Mouse (Mus musculus) right cerebral cortex, postnatal 25 days (tissue): ENCODE data around the gene Tusc2.

Experiments used
- DNase-seq: peaks from one replicate; pipeline ENCODE4 v3.0.0; 2022

Gene Tusc2

GRCm38 (mm10) chr9:107563029-107563581 is at the start of gene Tusc2:
Gene Tusc2 (plus strand): TSS chr9:107563255.
- DNase-seq, result peak; percentile 96

DNA sequence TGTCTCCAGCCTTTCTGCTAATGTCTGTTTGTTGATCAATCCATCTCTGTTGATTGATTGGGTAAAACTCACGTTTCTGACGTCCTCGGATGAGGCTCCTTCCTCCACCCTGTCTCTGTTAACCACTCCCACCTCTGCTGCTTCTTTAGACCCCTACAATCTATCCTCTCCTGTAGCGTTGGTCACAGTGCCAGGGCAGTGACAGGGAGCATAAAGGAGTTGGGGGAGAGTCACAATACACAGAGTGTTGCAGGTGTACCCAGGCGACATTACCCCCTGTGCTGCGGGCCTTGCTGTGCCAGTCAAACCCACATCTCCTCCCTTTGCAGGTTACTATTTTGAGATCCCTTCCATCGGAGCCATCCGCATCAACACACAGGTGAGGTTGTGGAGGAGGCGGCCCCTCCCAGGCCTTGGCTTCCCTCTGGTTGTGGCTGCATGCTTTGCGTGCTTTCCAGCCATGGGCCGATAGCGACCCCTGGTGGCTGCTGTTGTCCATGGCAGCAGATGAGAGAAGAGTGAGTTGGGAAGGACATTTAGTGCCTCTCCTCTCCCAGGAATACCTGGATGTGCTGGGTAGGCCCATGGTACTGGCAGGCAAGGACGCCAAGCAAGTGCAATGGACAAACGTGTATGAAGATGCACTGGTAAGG is 48.6 kb upstream of the Tusc2 start:
- peak; percentile 84 for DNase-seq

GRCm38 (mm10) chr9:107520331-107520730 is 42.7 kb upstream of the Tusc2 start:
- DNase-seq, result no peak

- DNase-seq, result no peak
Observed at GRCm38 (mm10) chr9:107521190-107521589, 41.9 kb upstream of the Tusc2 start.

GRCm38 (mm10) chr9:107521711-107522399 is 41.2 kb upstream of the Tusc2 start:
- no peak for DNase-seq

GRCm38 (mm10) chr9:107522400-107522711 is 40.7 kb upstream of the Tusc2 start:
- no peak for DNase-seq

DNA sequence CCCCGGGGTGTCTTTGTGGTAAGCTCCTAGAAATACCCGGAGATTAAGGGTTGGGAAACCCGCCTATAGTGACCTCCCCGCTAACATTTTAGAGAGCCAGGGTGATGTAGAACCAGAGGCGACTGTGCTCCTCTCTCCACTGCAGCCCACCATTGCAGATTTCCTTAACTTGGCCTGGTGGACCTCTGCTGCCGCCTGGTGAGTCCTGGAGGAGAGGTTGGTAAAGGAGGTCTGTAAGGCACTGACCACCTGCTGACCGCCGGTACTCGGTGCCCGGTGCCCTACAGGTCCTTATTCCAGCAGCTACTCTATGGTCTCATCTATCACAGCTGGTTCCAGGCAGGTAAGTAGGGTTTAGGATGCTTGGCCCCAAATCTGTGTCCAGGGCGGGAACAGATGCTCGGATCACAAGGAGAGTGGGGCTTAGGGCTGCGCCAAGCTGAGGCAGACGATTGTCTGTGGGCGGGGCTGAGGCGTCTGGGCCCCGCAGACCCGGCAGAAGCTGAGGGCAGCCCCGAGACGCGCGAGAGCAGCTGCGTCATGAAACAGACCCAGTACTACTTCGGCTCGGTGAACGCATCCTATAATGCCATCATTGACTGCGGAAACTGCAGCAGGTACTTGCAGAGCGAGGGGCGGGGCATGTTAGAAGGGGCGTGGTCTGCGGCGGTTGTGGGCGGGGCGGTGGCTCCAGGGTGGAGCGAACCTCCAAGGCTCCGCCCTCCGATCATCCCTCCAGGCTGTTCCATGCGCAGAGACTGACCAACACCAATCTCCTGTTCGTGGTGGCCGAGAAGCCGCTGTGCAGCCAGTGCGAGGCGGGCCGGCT is 36.6 kb upstream of the Tusc2 start:
- peak; percentile 69 for DNase-seq

GRCm38 (mm10) chr9:107533791-107534407 is 29.2 kb upstream of the Tusc2 start, which contains the start of gene Tmem115:
Gene Tmem115 (plus strand): TSS chr9:107533945.
- peak; percentile 94 for DNase-seq

DNA sequence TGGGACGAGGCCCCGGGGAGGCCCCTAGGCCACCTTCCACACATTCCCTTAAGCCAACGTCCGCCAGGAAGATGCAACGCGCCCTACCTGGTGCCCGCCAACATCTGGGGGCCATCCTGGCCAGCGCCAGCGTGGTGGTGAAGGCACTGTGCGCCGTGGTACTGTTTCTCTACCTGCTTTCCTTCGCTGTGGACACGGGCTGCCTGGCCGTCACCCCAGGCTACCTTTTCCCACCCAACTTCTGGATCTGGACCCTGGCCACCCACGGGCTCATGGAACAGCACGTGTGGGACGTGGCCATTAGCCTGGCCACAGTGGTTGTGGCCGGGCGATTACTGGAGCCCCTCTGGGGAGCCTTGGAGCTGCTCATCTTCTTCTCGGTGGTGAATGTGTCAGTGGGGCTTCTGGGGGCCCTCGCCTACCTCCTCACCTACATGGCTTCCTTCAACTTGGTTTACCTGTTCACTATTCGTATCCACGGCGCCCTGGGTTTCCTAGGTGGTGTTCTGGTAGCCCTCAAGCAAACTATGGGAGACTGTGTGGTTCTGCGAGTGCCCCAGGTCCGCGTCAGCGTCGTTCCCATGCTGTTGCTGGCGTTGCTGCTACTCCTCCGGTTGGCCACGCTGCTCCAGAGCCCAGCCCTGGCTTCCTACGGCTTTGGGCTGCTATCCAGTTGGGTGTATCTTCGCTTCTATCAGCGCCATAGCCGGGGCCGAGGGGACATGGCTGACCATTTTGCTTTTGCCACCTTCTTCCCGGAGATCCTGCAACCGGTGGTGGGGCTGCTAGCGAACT is 28.4 kb upstream of the Tusc2 start:
- DNase-seq, result no peak

DNA sequence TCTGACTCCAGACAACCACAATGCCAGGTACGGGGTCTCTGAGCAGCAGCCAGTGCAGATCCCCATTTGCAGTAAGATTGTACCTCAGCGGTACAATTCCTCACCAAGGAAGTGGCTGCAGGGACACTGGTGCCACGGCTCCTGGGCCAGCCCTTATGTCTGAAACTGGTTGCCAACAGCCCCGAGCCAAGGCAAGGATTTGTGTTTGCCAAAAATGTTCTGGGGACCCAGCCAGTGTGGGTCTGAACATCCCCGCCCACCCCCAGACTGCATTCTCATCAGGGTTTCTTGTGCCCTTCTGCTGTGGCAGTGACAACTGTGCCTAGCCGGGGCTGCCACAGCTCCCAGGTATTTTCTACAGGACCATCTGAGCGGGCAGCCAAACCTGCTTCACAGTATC is 24.8 kb upstream of the Tusc2 start:
- DNase-seq, result no peak

DNA sequence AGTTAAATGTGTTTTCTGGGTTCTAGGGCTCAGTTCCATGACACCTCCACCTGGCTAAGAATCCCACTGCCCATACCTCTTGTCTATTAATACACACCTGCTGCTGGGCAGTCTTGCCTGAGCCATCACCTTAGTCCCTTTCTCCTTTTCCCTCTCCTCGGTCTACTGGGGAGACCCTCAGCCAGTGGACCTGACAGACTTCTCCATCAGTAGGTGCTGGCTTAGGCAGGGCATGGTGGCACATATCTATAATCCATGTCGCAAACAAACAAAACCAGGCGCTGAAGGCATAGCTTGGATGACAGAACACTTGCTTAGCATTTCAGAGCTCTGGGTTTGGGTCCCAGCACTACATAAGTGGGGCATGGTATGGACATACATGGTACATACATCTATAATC is 24.3 kb upstream of the Tusc2 start:
- no peak for DNase-seq

GRCm38 (mm10) chr9:107539940-107540339 is 23.1 kb upstream of the Tusc2 start:
- no peak for DNase-seq

DNA sequence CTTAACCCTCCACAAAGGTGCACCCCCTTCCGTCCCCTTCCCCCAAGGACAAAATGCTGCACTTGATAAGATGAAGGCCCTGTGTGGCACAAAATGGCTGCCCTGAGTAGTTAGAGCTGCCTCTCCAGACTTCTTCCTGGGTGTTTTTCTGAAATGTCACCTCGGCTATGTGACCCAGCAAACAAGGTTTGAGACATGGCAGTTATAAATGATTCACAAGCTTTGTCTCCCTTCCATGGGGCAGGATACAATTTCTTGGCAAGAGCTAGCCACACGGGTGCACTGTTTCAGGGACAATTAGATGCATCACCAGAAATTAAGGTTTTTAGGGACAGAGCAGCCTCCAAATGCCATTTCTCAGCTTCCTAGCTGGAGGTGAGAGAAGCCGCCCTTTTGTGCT is 22.6 kb upstream of the Tusc2 start:
- DNase-seq, result no peak

DNA sequence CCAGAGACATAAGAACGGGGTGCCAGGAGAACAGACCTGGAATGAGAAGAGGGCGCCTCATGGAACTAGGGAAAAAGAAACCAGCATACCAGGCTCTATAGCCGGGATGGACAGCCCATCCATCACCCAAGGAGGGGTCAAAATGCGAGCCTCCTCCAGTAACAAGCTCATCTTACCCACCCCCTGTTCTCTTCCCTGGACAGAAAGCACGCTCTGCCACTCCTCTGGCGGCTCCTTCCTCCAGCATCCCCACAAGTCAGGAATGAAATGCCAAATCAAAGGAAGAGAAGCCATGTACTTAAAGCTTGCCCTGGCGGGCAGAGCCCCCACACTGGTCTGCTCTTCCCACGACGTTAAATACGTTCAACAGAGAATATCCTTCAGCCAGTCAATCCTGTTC is 22.1 kb upstream of the Tusc2 start:
- DNase-seq, result no peak

DNA sequence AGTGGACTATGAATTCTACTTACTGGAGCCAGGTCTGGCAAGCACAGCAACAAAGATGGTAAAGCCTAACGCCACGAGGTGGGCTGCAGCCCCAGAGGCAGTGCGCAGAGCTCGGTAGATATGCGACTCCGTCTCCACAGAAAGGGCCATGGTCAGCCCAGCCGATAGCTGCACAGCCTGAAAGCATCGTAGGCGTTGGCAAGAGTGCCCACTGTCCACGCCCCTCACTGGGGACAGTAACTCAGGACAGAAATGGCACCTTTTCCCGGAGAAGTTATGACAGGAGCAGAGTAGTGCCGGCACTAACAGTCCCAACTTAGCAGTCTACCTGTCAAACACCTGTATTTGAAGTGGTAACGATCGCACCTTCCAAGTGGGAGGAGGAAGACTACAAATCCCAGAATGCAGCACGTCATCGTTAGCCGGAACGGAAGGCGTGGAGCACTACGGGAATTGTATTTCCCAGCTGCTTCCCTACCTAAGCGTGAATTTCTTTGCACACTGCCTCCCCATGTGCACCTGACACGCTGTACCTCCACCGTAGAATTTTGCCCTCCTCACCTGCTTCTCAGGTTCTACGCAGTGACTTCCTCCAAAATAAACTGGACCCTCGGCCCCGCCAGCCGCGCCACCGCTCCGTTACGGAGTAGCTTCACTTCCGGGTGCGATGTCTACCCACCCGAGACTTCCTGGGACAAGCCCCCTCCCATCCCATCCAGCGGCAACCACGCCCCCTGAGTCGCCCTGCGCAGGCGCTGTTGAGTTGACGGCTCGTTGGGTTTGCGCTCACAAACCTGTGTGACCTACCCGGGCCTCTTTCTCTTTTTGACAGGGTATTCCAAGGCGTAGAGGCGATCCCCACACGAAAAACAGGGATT is 21.3 kb upstream of the Tusc2 start, which contains the start of the genes Cyb561d2 and Nprl2:
TSS of gene Cyb561d2 (minus strand) at position 720 of the 878 bp plus-strand sequence.
TSS of gene Nprl2 (plus strand) at position 753 of the 878 bp plus-strand sequence.
- peak; percentile 96 for DNase-seq

DNA sequence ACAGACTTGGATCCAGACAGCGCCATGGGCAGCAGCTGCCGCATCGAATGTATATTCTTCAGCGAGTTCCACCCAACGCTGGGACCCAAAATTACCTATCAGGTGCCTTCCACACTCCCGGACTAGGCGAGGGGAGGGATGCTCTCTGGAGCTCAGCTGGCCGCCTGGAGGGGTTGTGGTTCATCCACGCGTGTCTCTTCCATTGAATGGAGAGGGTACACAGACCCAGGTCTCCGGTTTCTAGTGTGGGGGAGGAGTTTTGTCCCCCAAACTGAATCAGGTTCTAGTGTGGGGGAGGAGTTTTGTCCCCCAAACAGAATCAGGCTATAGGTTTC is 20.7 kb upstream of the Tusc2 start:
- DNase-seq, result no peak

DNA sequence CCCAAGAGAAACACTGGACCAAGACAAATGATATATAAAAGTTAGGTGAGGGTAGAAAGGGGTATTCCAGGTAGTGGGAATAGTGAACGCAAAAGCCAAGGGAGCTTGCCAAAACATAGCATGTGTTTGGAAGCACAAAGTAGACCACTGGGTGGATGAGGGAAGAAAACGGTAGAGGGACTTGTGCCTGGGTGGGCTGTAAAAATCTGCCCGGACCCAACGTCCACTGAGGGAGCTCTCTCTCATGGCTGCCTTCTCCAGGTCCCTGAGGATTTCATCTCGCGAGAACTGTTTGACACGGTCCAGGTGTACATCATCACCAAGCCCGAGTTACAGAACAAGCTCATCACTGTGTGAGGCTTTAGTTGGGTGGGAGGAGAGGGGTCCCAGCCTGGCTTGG is 20.3 kb upstream of the Tusc2 start:
- no peak for DNase-seq

DNA sequence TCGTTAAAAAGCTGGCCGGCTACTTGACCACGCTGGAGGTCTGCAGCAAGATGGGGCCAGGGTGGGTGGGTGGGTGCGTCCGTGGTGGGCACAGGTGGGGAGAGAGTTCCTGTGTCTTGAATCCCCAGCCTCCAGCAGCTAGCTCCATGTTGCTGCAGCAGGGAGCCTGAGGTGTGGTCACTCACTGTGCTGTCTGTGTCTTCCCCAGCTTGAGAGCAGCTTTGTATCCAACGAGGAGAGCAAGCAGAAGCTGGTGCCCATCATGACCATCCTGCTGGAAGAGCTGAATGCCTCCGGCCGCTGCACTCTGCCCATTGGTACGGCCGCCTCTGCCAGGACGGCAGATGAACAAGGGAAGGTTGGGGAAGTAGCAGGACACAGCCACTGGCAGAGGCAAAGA is 19.8 kb upstream of the Tusc2 start:
- DNase-seq, result no peak

DNA sequence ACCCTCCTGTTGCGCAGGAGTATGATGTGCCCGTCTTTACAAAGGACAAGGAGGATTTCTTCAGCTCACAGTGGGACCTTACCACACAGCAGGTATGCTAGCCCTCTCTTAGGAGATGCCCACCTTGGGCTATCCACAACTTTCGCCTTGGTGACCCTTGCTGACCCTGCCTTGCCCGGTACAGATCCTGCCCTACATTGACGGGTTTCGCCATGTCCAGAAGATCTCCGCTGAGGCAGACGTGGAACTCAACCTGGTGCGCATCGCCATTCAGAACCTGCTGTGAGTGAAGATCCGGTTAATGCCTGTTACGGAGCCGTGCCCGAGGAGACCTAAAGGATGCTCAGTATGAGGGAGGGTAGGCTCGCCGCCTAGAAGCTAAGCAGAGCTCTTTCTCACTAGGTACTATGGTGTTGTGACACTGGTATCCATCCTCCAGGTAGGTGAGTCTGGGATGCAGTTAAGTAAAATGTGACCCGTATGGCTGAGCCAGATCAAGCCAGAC is 18.8 kb upstream of the Tusc2 start:
- DNase-seq, result no peak

- DNase-seq, result no peak
Observed at GRCm38 (mm10) chr9:107544729-107545128, 18.3 kb upstream of the Tusc2 start.

DNA sequence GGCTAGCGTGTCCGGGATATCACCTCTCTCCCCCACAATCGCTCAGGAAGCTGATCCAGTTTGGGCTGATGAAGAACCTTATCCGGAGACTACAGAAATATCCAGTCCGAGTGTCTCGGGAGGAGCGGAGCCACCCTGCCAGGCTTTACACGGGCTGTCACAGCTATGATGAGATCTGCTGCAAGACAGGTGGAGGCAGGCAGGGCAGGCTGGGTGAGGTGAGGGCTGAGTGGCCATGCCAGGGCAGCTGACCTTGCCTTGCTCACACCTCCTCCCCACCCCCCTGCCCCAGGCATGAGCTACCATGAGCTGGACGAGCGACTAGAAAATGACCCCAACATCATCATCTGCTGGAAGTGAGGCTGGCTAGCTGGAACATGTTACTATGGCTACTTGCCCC is 17.9 kb upstream of the Tusc2 start:
- no peak for DNase-seq
